Mouse (Mus musculus): ENCODE measurements at regions not wholly inside any gene's neighbourhood (a gene's known extent, or its start where the extent isn't known, plus 50 kb on each side); places are given as distances from the start of the nearest gene placed in this dataset.
A peak's percentile ranks its signal among the peaks of the same experiment; 100 is the strongest.

GRCm38 (mm10) chr6:140816359-140816758, 87.3 kb downstream of the Gm11077 start:
- WGBS = 13% methylated on average over 1 of the region's 1 CpGs
- Histone ChIP-seq H3K27me3 (no peaks in the 10 kb centered on the region), H3K36me3 (no peaks in the 10 kb centered on the region), H3K4me1 (no peaks in the 10 kb centered on the region), H3K27ac (no peak overlapping the region), H3K9me3 (no peaks in the 10 kb centered on the region), H3K4me2 (replicated peaks) (no peak overlapping the region), H3K4me3 (no peak overlapping the region), H3K9ac (no peak overlapping the region)
- no peak for ATAC-seq (ENCODE audit: insufficient number of reproducible peaks, insufficient read depth, low FRiP score, low TSS enrichment)

- Histone ChIP-seq H3K9ac (no peak overlapping the region), H3K4me1 (no peaks in the 10 kb centered on the region), H3K27ac (no peak overlapping the region), H3K4me3 (no peak overlapping the region), H3K36me3 (no peaks in the 10 kb centered on the region), H3K9me3 (no peaks in the 10 kb centered on the region), H3K4me2 (replicated peaks) (no peak overlapping the region), H3K27me3 (no peaks in the 10 kb centered on the region)
- no peak for ATAC-seq (ENCODE audit: insufficient number of reproducible peaks, insufficient read depth, low FRiP score, low TSS enrichment)
- WGBS = 48% methylated on average over 6 of the region's 6 CpGs
These were observed 87.7 kb downstream of the Gm11077 start for GRCm38 (mm10) chr6:140816831-140817230.

GRCm38 (mm10) chr6:140819451-140819878, 90.4 kb downstream of the Gm11077 start:
- WGBS = 78% methylated on average over 8 of the region's 8 CpGs
- H3K36me3 ChIP-seq = no peaks in the 10 kb centered on the region
- H3K27me3 ChIP-seq = no peaks in the 10 kb centered on the region
- H3K4me3 ChIP-seq = no peak overlapping the region
- ATAC-seq (ENCODE audit: insufficient number of reproducible peaks, insufficient read depth, low FRiP score, low TSS enrichment) = no peak
- H3K4me2 ChIP-seq (replicated peaks) = no peak overlapping the region
- H3K27ac ChIP-seq = no peak overlapping the region
- H3K4me1 ChIP-seq = no peaks in the 10 kb centered on the region
- no peaks in the 10 kb centered on the region for H3K9me3 ChIP-seq
- H3K9ac ChIP-seq = no peak overlapping the region

GRCm38 (mm10) chr6:140826522-140826921, 97.4 kb downstream of the Gm11077 start:
- 0 out of 2 replicates have a peak, but pooled peaks cover 4% of the 10 kb centered on the region for H3K9me3 ChIP-seq
- H3K4me3 ChIP-seq = no peak overlapping the region
- no peaks in the 10 kb centered on the region for H3K27me3 ChIP-seq
- no peak overlapping the region for H3K27ac ChIP-seq
- ATAC-seq (ENCODE audit: insufficient number of reproducible peaks, insufficient read depth, low FRiP score, low TSS enrichment) = no peak
- H3K4me1 ChIP-seq = no peaks in the 10 kb centered on the region
- no peak overlapping the region for H3K9ac ChIP-seq
- H3K4me2 ChIP-seq (replicated peaks) = no peak overlapping the region
- H3K36me3 ChIP-seq = no peaks in the 10 kb centered on the region

GRCm38 (mm10) chr6:140827651-140828050, 98.6 kb downstream of the Gm11077 start:
- ATAC-seq (ENCODE audit: insufficient number of reproducible peaks, insufficient read depth, low FRiP score, low TSS enrichment) = no peak
- H3K4me2 ChIP-seq (replicated peaks) = no peak overlapping the region

GRCm38 (mm10) chr6:140843292-140843991, 114.4 kb downstream of the Gm11077 start:
- Histone ChIP-seq H3K27me3 (no peaks in the 10 kb centered on the region), H3K9ac (no peak overlapping the region), H3K4me3 (no peak overlapping the region), H3K9me3 (no peaks in the 10 kb centered on the region), H3K27ac (no peak overlapping the region), H3K4me1 (no peaks in the 10 kb centered on the region), H3K4me2 (replicated peaks) (no peak overlapping the region), H3K36me3 (no peaks in the 10 kb centered on the region)
- ATAC-seq (ENCODE audit: insufficient number of reproducible peaks, insufficient read depth, low FRiP score, low TSS enrichment) = no peak
- 86% methylated on average over 8 of the region's 8 CpGs for WGBS

More at GRCm38 (mm10) chr6:140827651-140828050, 98.6 kb downstream of the Gm11077 start:
- Histone ChIP-seq H3K4me3 (no peak overlapping the region), H3K9ac (no peak overlapping the region), H3K27me3 (no peaks in the 10 kb centered on the region), H3K27ac (no peak overlapping the region), H3K4me1 (no peaks in the 10 kb centered on the region), H3K36me3 (no peaks in the 10 kb centered on the region), H3K9me3 (0 out of 2 replicates have a peak, but pooled peaks cover 4% of the 10 kb centered on the region)

- no peak for ATAC-seq (ENCODE audit: insufficient number of reproducible peaks, insufficient read depth, low FRiP score, low TSS enrichment)
- H3K4me3 ChIP-seq = no peak overlapping the region
- H3K36me3 ChIP-seq = no peaks in the 10 kb centered on the region
- no peaks in the 10 kb centered on the region for H3K27me3 ChIP-seq
- no peaks in the 10 kb centered on the region for H3K9me3 ChIP-seq
- no peaks in the 10 kb centered on the region for H3K4me1 ChIP-seq
- H3K27ac ChIP-seq = no peak overlapping the region
- H3K4me2 ChIP-seq (replicated peaks) = no peak overlapping the region
- no peak overlapping the region for H3K9ac ChIP-seq
- 81% methylated on average over 3 of the region's 3 CpGs for WGBS
These were observed 118.1 kb downstream of the Gm11077 start for GRCm38 (mm10) chr6:140847165-140847564.

- Histone ChIP-seq H3K4me1 (peaks cover 25% of the 10 kb centered on the region), H3K27me3 (no peaks in the 10 kb centered on the region), H3K36me3 (no peaks in the 10 kb centered on the region), H3K4me2 (replicated peaks) (no peak overlapping the region), H3K27ac (no peak overlapping the region), H3K9ac (no peak overlapping the region), H3K4me3 (no peak overlapping the region), H3K9me3 (no peaks in the 10 kb centered on the region)
- ATAC-seq (ENCODE audit: insufficient number of reproducible peaks, insufficient read depth, low FRiP score, low TSS enrichment) = no peak
- WGBS = 66% methylated on average over 5 of the region's 5 CpGs
These were observed 123.3 kb downstream of the Gm11077 start for GRCm38 (mm10) chr6:140852420-140852819.

- H3K27me3 ChIP-seq = no peaks in the 10 kb centered on the region
- no peak for ATAC-seq (ENCODE audit: insufficient number of reproducible peaks, insufficient read depth, low FRiP score, low TSS enrichment)
These were observed 124.4 kb downstream of the Gm11077 start for GRCm38 (mm10) chr6:140853508-140853907.

GRCm38 (mm10) chr6:140854691-140855090, 125.6 kb downstream of the Gm11077 start:
- no peak for ATAC-seq (ENCODE audit: insufficient number of reproducible peaks, insufficient read depth, low FRiP score, low TSS enrichment)
- Histone ChIP-seq H3K27ac (no peak overlapping the region), H3K27me3 (no peaks in the 10 kb centered on the region), H3K4me3 (no peak overlapping the region), H3K4me1 (peaks cover 25% of the 10 kb centered on the region), H3K36me3 (no peaks in the 10 kb centered on the region), H3K9ac (no peak overlapping the region), H3K9me3 (no peaks in the 10 kb centered on the region), H3K4me2 (replicated peaks) (no peak overlapping the region)
- WGBS = 52% methylated on average over 6 of the region's 6 CpGs

More at GRCm38 (mm10) chr6:140853508-140853907, 124.4 kb downstream of the Gm11077 start:
- Histone ChIP-seq H3K27ac (no peak overlapping the region), H3K9ac (no peak overlapping the region), H3K9me3 (no peaks in the 10 kb centered on the region), H3K4me1 (peaks cover 25% of the 10 kb centered on the region), H3K36me3 (no peaks in the 10 kb centered on the region), H3K4me2 (replicated peaks) (no peak overlapping the region), H3K4me3 (no peak overlapping the region)
- WGBS = 54% methylated on average over 5 of the region's 5 CpGs

- WGBS = 7% methylated on average over 14 of the region's 14 CpGs
- Histone ChIP-seq H3K4me2 (replicated peaks) (peak overlapping the region; percentile 57), H3K4me3 (peak overlapping the region; percentile 30), H3K27me3 (no peaks in the 10 kb centered on the region), H3K27ac (peak overlapping the region; percentile 71; the same call in 1 of the 2 replicates), H3K9ac (no peak overlapping the region), H3K9me3 (no peaks in the 10 kb centered on the region), H3K4me1 (peaks cover 25% of the 10 kb centered on the region), H3K36me3 (no peaks in the 10 kb centered on the region)
- ATAC-seq (ENCODE audit: insufficient number of reproducible peaks, insufficient read depth, low FRiP score, low TSS enrichment) = peak; percentile 68; the same call in 1 of the 2 replicates
These were observed 127.5 kb downstream of the Gm11077 start for GRCm38 (mm10) chr6:140856468-140857117.

- Histone ChIP-seq H3K4me1 (peaks cover 25% of the 10 kb centered on the region), H3K27ac (peak overlapping the region; percentile 71; the same call in 1 of the 2 replicates), H3K4me3 (peak overlapping the region; percentile 30), H3K27me3 (no peaks in the 10 kb centered on the region), H3K36me3 (no peaks in the 10 kb centered on the region), H3K4me2 (replicated peaks) (peak overlapping the region; percentile 57), H3K9me3 (no peaks in the 10 kb centered on the region), H3K9ac (no peak overlapping the region)
- WGBS = 6% methylated on average over 18 of the region's 18 CpGs
- ATAC-seq (ENCODE audit: insufficient number of reproducible peaks, insufficient read depth, low FRiP score, low TSS enrichment) = no peak
These were observed 128.1 kb downstream of the Gm11077 start for GRCm38 (mm10) chr6:140857118-140857746.
